Mouse (Mus musculus) cerebellum, adult 11 months (tissue): ENCODE results near the gene Deaf1.

Experiments
- DNase-seq: peaks from one replicate; pipeline ENCODE4 v3.0.0; 2022

Deaf1 gene

DNA sequence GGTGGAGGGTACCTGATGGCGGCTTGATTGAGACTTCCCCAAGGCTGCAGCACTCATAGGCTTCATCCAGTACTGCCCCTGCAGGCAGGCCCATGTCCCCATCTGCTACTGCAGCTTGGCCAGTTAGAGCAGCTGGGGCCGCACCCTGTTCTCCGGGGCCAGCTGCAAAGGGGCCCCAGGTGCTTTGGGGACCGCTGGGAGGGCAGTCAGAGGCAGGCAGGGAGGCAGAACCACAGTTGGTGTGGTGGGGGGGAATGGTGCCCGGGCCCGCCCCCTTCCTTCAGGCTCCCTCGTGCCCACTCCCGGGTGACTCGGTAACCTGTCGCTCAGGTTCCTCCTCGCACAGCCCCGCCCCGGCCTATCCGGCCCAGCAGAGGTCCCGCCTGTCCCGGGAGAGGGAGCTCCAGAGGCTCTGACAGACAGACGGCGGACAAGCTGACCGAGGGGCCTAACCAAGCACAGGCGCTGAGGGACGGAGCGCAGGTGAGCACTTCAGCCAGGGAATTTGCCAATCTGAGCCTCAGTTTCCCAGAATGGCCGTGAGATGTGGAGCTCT is 11.2 kb upstream of the Deaf1 start, which contains the start of gene Eps8l2:
Gene Eps8l2 (plus strand): TSS at position 305 of the 556 bp plus-strand sequence.
- DNase-seq = no peak

DNA sequence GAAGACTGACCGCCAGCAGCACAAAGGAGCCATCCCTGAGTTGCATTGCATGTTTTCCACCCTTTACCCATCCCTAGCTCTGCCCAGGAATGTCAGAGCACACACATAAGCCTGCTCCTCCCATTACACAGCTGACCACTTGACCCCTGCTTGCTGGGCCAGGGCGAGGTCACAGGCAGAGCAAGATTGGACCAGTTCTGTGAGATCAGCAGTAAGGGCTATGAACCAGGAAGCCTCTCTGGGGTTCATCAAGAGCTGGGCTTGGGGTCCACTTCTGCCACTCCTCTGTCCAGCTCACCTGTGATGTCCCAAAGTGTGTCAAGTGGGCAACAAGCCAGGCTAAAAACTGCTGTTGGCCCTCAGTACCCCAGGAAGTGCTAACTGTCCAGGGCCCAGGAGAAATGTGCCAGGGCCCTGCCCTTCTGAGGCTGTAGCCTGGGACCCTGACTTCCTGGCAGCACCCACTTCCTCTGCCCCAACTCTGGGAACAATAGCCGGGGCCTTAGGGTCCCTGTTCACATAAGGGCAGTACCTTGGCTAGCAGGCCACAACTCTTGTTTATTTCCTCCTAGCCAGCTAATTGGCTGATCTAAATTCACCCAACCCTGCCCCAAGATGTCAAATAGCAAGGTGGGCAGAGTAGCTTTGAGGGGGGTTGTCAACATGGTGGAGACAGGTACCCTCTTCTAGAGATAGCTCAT is 10.4 kb upstream of the Deaf1 start:
- no peak for DNase-seq

DNA sequence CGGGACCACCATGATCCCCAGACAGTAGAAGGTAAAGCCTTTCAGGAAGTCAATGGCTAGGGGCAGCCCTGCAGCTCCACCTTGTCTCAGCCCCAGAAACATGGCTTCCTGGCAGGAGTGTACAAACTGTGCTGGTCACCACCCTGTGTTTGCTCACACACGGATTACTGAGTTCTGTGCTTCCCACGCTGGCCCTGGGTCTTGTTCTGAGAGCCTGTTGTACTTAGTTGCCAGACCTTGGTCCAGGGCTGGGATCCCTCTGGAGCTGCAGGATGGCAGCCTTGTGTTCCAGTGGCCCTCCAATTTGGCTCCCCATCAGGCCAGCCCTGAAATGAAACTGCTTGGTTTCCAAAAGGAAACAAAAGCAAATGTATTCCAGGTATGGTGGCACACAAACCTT is 8.8 kb upstream of the Deaf1 start:
- DNase-seq = no peak

DNA sequence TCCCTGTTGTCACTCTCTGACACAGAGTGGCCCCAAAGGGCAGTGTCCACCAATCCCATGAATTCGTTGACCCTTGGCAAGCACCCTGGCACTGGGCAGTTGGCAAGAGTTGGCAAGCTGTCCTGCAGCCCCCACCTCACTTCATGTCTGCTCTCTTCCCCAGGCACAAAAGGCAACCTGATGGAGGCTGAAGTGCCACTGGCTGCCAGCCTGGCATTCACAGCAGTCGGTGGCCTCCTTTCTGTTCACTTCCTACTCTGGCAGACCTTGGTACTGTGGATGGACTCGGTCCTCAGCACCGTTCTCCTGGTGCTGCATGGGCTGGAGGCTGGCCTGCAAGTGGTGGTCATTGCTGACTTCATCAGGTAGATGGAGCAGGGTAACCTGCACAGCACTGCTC is 8.2 kb upstream of the Deaf1 start:
- peak; percentile 60 for DNase-seq

DNA sequence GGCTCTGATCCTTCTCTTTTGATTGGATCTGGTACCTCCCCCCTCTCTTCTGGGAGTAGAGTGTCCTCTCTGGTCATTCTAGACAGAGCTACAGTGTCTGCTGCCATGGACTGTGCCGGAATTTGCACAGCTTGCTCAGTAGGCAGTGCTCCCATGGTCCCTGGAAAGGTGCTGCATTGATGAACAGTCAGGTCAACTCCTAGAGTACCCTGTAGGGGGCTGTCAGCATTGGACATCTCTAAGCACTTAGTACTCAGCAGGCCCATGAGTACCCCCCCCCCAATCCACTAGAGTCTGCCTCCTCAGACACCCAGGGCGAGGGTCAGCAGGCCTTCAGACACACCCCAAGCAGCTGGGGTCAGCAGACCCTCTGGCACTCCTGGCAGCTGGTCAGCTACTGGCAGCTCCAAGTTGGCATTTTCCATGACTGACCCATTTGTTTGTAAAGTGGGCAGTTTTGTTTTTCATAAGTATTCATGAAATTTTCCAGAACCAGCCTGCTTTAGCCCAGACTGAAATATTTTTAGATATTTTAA is 7.6 kb upstream of the Deaf1 start:
- no peak for DNase-seq

DNA sequence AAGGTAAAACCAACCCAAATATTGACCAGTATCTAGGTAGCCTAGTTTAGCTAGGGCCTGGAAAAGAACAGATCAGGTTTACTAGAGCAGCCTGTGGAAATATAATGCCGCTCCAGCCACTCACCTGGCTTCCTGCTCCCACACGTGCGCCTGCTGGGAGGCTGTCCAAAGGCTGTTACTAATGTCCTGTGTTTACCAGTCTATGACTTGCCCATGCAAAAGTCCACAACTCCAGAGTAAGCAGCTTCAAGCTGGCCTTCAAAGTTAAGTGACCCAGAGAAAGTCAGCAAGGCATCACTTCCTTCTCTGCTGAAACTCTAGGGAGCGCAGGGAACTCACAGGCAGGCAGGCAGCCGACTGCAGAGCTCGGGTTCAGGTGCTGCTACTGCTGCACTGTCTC is 4.5 kb upstream of the Deaf1 start:
- no peak for DNase-seq

DNA sequence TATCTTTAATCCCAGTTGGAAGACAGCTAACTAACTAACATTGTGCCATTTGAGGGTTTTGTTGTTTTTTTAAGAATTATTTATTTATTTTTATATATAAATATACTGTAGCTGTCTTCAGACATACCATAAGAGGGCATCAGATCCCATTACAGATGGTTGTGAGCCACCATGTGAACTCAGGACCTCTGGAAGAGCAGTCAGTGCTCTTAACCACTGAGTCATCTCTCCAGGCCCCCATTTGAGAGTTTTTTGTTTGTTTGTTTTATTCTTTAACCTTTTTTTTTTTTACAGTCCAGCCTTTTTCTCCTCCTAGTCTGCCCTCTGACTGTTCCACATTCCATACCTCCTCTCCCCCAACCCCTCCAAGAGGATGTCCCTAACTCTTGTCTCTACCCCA is 3.2 kb upstream of the Deaf1 start:
- DNase-seq = no peak

DNA sequence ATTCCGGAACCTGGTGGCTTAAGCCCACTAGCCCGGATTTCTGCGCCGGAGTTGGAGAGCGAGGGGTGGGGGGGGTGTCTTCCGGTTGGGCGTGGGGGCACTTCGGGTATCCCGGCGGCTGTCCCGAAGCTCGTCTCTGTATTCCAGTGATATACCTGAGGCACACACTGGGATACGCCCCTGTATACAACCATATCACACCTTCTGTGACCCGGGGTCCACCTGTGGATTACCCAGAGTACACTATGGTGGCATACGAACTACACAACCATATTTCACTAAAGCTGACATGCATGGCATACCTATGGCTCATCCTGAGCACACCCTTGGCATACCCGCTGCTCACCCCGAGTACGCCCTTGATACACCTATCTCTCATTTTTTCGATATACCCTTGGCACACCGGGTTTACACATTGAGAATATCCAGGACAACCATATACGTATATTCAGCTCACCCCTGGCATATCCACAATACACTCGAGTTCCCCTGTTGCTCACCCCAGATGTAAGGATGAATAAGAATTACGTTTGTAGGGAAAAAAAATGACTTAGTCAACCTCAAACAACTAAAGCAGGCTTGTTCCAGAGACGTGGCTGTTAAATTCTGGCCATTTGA is 992 bp upstream of the Deaf1 start:
- DNase-seq = no peak

DNA sequence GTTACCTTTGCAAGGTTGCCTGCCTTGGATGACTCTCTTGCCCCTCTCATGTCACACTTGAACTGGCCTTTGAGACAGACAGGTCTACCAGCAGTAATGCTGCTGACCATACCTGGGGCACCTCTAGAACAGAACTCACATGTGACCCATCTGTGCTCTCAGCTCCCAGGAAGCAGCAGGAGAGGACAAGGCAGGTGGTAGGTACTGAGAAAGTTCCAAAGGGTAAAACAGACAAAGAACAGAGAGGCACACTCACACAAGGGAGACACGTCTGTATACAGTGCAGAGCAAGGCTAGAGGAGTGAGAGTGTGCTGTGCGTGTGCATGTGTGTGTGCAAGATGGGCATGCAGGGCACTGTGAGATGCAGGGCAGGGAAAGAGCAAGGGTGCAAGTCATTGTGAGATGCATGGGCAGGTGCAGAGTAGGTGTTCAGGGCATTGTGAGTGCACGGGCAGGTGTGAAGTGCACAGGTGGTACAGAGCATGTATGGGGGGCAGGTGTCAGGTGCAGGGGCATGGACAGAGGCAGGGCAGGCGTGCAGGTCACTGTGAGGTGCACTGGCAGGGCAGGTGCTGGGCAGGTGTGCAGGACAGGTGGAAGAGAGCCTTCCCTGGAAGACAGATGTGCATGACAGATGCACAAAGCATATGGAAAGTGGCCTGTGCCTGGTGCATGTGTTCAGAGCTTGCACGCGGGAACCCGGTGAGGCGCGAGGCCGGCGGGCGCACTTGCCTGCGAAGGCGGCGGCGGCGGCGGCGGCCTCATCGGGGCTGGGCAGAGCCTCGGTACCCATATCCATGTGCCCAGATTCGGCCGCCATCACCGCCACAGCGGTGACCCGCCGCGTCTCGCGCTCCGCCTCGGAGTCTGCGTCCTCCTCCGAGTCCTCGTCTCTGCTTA is 694 bp downstream of the Deaf1 start:
- no peak for DNase-seq

DNA sequence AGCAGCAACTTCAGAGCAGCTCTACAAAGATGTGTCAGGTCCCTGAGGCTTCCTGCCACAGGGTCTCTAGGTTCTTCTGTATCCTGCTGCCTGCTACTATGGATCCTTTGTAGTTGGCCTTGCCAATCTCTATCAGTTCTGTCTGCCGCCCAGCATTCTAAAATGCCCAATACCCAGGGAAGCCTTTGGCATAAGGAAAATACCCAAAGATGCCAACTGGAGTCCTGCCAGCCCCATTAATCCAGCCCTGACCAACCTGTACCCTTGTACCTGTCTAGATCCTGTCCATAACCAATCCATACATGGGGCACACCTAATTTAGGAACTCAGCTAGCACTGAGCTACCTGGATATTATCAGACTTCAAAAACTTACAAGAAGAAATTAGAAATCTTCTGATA is 2.8 kb downstream of the Deaf1 start:
- DNase-seq = no peak

DNA sequence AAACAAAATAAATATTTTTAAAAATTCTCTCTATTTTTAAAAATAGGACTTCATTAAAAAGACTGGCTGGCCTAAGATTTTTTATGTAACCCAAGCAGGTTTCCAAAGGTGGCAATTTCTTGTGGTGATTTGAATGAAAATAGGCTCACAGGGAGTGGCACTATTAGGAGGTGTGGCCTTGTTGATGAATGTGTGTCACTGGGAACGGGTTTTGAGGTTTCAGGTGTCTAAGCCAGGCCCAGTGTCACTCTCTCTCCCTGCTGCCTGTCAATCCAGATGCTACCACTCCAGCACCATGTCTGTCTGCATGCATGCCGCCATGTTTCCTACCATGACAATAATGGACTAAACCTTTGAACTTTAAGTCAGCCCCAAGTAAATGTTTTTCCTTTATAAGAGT is 8.0 kb downstream of the Deaf1 start:
- DNase-seq = no peak

DNA sequence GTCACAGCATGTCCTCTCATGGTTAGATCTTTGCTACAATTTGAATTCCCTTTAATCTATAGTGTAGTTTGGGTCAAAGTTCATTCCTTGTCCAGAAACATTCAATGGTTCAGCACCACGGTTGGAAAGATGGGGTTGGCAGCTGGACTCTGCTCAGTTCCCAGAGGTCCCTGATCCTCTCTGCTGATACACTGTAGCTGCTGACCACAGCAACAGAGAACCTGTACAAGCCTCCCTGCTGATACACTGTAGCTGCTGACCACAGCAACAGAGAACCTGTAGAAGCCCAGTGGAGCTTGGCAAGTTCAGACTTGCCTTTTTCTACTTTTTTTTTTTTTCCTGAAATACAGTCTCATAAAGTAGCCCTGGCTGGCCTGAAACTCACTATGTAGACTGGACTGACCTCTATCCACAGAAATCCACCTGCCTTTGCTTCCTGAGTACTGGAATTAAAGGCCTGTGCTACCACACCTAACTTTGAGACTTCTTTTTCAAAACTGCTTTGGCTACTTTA is 9.8 kb downstream of the Deaf1 start:
- DNase-seq = no peak

DNA sequence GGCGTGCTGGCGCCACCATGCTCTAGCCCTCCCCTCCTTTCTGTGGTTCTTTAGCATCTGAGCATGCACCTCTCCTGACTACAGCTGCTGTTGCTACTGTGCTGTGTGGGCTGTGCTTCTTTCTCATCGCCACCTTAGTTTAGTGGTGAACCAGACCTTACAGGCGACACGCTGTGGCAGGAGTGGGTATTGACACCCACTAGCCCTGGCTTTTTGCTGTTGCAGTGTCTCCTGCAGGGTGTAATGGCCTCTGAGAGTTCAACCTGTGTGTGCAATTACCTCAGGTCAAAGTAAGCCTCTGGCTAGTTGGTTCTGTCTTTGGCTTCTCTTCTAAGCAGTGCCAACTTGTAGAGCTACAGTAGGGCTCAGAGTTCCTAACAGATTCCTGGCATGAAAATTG is 11.5 kb downstream of the Deaf1 start:
- DNase-seq = no peak

DNA sequence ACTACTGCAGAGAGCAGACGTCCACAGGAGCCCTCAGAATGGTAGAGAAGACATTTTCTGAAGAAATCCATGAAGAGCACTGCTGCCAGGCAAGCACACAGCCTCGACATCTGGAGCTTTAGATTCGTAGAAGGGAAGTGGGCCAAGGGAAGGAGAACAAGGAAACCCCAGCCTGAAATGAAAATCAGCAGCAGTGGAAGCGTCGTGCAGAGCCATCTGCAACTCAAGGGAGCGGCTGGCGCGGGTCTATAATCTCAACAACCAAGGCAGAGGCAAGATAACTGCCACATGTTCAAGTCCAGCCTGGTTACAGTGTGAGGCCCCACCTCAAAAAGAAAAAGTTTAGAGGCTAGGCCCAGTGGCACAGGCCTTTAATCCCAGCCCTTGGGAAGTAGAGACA is 12.4 kb downstream of the Deaf1 start:
- DNase-seq = no peak

DNA sequence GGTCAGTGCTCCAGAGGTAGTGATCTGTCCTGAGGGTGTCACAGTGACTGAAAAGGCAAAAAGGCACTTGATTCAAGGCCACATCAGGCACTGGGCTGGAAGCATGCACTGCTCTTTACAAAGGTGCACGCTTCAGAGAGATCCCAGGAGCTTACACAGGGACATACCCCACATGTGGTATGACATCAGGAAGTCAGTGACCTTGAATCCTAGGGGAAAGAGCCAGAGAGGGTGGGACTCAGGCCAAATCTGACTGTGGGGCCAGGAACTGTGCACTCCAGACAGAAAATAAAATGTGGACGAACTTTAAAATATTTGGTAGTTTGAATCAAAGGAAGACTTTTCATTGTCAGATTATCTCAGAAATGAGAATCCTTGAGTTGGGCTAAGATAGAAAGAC is 13.1 kb downstream of the Deaf1 start:
- no peak for DNase-seq

DNA sequence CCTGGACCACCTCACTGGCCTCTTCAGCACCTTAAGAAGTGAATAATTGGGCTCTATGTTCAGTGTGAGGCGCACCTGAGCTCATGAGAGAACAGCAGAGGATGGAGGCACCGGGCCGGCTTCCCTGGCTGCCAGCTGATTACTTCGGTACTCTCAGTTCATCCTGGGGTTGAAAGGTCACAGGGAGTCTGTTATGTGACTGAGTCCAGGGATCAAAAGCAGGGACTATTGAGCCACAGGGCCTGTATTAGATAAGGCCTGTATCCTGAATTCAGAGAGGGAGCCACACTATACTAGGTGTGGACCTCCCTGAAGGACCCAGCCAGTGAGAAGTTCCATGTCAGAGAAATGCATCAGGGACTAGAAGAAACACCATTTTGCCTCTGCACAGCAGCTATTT is 23.0 kb downstream of the Deaf1 start:
- no peak for DNase-seq

DNA sequence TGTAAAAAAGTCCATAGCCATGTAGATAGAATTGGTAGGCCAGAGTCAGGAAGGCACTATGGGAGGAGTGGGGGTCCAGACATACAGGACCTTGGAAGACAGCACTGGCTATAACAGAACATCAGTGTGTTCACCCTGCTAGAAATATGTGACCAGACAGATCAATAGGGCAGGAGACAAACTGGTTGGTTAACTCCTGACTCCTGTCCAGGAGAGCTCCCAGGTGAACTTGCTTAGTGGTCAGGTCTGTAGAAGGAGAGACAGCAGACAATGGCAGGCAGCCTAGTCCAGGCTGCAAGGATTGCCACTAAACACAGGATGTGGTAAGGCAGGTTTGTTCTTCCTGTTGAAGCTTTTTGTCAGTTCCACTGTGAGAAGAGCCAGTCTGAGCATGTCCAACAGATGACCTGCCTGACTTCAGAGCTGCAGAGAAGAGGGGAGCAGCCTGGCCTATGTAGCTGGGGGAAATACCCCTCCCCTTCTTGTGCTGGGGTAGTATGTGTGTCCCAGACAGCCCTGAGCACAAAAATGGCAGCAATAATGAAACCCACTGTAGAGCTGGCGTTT is 24.7 kb downstream of the Deaf1 start:
- no peak for DNase-seq

DNA sequence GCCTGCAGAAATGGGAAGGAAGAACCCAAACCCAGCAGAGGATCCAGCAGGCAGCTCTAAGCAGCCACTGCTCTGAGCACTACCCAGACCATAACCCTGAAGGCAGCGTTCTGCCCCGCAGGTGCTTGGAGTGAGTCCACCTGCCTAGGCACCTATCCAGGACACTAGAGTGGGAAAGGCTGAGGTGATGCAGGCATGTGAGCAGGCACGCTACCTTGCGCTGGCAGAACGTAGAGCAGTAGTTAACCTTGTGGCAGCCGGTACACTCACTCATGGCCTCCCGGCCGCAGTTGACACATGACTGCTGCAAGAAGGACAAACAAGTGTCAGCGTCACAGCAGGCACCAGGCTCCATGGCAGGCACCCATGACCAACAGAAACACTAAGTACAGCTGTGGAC is 26.1 kb downstream of the Deaf1 start:
- peak; percentile 66 for DNase-seq

DNA sequence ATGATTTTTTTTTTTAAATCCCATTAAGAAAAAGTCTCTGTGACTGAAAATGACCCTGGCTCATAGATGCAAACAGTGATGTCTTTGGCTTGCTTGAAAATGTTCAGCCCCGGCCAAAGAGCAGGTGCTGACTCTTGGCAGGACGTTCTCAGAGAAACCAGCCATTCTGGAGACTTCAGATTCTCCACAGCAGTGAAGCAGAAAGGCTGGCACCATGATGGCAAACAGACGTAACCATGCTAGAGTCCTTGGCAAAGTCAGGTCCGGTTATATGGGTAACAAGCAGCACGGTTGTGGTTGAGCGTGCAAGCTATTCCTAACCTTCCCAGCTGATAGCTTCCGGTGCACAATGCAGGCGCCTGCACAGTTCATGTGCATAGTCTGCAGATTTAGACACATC is 28.3 kb downstream of the Deaf1 start:
- peak; percentile 69 for DNase-seq

DNA sequence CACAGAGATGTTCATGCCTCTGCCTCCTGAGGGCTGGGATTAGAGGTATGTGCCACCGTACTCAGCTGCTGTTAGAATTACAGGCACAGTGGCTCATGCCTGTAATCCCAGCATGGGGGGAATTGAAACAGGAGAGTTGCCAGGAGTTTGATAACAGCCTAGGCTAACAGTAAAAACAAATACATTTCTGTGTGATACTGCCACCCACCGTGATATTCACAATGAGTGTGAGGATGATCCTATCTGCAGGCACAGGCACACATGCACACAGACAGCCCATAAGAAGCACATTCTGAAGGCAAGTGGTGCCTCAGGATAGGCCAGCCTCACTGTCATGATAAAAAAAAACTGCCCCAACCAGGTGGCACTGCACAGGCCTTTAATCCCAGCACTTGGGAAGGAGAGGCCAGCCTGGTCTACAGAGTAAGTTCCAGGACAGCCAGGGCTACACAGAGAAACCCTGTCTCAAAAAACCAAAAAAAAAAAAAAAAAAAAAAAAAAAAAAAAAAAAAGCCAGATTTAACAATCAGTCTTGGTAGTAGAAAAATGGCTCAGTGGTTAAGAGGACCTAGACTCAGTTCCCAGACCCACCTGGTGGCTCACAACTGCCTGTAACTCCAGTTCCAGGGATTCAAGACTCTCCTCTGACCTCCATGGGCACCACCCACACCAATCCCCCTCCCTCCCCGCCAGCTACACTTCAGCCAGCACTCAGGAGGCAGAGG is 29.4 kb downstream of the Deaf1 start:
- DNase-seq = no peak

DNA sequence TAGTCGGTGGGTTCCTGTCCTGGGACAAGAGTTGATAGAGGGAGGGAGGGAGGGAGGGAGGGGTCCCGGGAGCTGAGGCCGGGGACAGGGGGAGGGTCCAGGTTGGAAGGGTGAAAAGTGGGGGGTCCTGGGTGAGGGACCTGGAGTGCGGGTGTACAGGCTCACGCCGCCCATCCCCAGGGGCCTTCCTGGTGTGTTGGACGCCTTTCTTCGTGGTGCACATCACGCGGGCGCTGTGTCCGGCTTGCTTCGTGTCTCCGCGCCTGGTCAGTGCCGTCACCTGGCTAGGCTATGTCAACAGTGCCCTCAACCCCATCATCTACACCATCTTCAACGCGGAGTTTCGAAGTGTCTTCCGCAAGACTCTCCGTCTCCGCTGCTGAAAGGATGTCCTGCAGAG is 33.0 kb downstream of the Deaf1 start:
- no peak for DNase-seq

DNA sequence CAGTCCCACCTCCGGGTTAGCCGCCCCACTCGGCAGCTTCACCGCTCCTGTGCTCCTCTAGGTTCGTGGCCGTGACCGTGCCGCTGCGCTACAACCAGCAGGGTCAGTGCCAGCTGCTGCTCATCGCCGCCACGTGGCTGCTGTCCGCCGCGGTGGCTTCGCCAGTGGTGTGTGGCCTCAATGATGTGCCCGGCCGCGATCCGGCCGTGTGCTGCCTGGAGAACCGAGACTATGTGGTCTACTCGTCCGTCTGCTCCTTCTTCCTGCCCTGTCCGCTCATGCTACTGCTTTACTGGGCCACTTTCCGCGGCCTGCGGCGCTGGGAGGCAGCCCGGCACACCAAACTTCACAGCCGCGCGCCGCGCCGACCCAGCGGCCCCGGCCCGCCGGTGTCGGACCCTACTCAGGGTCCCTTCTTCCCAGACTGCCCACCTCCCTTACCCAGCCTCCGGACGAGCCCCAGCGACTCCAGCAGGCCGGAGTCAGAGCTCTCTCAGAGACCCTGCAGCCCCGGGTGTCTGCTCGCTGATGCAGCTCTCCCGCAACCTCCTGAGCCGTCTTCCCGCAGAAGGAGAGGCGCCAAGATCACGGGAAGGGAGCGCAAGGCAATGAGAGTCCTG is 33.5 kb downstream of the Deaf1 start:
- no peak for DNase-seq
